Mouse (Mus musculus): ENCODE measurements around the gene Gm10318.

DNA sequence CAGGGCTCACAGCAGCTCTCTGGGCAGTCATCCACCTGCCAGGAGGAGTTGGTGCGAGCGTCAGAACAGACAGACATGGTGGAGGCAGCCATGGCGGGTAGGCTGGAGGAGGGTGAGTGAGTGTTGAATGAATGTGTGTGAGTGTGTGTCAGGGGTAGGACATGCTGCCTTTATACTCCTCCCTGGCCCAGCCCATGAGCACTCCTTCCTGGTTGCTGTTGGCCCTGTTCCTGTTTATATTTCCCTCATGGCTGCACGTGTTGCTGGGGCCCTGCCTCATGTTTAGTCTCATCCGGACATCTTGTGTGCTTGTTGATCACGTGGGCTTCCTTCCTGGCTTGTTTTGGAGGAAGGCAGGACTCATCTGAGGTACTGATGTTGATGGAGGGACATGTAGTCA is 25.7 kb upstream of the Gm10318 start, which contains the start of gene Krtap10-4:
- TF ChIP-seq HCFC1 (IDR thresholded peaks at IDR 0.05; ENCODE audit: borderline replicate concordance, insufficient read depth, low read length) (no peak), CHD2 (IDR thresholded peaks at IDR 0.05; ENCODE audit: low read depth, low read length) (no peak), MAFK (IDR thresholded peaks at IDR 0.05; ENCODE audit: insufficient read depth, low read depth, low read length) (no peak), ZC3H11A (IDR thresholded peaks at IDR 0.05; ENCODE audit: borderline replicate concordance, low read depth, low read length) (no peak), ZNF384 (IDR thresholded peaks at IDR 0.05; ENCODE audit: low read depth, low read length) (no peak)

Data from ES-E14 (cell line).